Mouse (Mus musculus) gastrocnemius, postnatal 4 days (tissue): ENCODE results near the gene Ust. TPM values are rescaled to one million over a fixed set of nuclear protein-coding genes. Genes with fewer than 3 reads are reported as not detected.

Source experiments
- DNase-seq, 2 experiments: peaks; one replicate each; pipeline ENCODE4 v3.0.0; 2021 to 2022; ENCODE audit warnings: low spot score in 2 of 2, mixed read lengths in 2 of 2
- total RNA-seq, 2 experiments: library from RNA; stranded (reverse); gene quantifications; 2 replicates each; pipeline ENCODE4 v1.2.3; 2021

The Ust gene
- total RNA-seq, 2 experiments from 2014 or later = 5.1 to 6.1 TPM

- no peak for DNase-seq
These were observed 333.0 kb downstream of the Ust start for GRCm38 (mm10) chr10:8185586-8185985.

GRCm38 (mm10) chr10:8184711-8185110, 333.9 kb downstream of the Ust start:
- no peak for DNase-seq

GRCm38 (mm10) chr10:8183171-8183570, 335.5 kb downstream of the Ust start:
- no peak for DNase-seq

- no peak for DNase-seq
These were observed 336.9 kb downstream of the Ust start for GRCm38 (mm10) chr10:8181596-8182185.

- DNase-seq = no peak
These were observed 341.0 kb downstream of the Ust start for GRCm38 (mm10) chr10:8177618-8178017.

GRCm38 (mm10) chr10:8176351-8177053, 342.1 kb downstream of the Ust start:
- peak in 1 of 2 experiments; percentile 41 for DNase-seq

- no peak for DNase-seq
These were observed 342.6 kb downstream of the Ust start for GRCm38 (mm10) chr10:8176008-8176350.

- DNase-seq = no peak
These were observed 343.9 kb downstream of the Ust start for GRCm38 (mm10) chr10:8174697-8175096.

- no peak for DNase-seq
These were observed 344.4 kb downstream of the Ust start for GRCm38 (mm10) chr10:8174230-8174629.

- DNase-seq = no peak
These were observed 345.6 kb downstream of the Ust start for GRCm38 (mm10) chr10:8173032-8173431.

GRCm38 (mm10) chr10:8171556-8171955, 347.1 kb downstream of the Ust start:
- no peak for DNase-seq
